Mouse (Mus musculus) lung, postnatal 10 days (tissue): ENCODE results near the gene Cxcr6.

Experiments used
- DNase-seq: peaks from one replicate; pipeline ENCODE4 v3.0.0; 2021

Cxcr6 gene

DNA sequence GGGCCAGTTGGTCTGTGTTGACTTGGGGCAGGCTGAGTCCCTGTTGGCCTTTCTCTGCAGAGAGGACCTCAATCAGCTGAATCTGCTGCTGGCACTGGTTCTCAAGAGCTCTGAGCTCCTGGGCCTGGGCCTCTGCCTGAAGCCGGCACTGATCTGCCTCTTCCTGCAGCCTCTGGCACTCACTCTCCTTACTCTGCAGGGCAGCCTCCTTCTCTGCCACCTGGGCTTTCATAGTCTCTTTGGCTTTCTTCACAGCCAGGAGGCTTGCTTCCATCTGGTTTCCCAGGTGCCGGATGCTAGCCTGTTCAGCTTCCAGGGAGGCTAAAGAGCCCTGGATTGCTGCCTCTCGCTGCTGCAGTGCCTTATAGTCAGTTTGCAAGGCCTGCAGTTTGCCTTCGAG lies 22.6 kb downstream of the Cxcr6 start:
- no peak for DNase-seq

- DNase-seq, result no peak
Observed at GRCm38 (mm10) chr9:123835851-123836250, 29.6 kb downstream of the Cxcr6 start.

DNA sequence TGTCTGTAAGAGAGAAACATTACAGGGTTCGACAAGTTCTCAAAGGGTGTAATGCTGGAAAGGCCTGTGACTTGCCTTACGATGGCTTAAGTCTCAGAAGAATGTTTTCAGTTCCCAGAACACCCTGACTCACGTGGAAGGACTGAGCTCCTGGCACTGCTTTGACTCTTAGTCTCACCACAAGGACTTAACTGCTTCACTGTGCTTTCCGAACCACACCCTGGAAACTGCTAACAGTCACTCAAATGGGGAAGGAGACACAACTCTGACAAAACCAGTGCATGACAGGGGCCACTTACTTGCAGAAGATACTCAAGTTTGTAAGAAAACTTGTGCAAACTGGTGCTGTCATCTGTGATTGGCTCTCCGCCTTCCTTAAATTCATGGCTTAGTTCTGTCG lies 34.0 kb downstream of the Cxcr6 start:
- no peak for DNase-seq

DNA sequence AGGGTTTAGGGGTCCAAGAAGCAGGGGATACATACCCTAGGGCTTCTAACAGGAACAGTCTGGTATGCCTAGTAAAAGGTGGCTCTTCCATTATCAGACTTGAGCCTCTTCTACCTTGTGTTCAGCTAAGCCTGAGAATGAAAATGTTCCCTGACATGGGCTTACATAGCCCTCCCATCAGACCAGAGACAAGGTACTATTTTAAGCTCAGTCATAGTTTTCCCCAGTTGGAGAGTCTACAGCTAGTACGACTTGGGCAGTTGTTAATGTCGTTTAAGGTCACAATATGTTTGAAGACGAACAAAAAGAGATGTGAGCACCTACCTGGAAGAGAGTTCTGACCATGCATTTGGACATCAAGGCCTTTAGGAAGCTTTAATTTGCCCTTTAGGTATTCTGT lies 38.2 kb downstream of the Cxcr6 start:
- no peak for DNase-seq

DNA sequence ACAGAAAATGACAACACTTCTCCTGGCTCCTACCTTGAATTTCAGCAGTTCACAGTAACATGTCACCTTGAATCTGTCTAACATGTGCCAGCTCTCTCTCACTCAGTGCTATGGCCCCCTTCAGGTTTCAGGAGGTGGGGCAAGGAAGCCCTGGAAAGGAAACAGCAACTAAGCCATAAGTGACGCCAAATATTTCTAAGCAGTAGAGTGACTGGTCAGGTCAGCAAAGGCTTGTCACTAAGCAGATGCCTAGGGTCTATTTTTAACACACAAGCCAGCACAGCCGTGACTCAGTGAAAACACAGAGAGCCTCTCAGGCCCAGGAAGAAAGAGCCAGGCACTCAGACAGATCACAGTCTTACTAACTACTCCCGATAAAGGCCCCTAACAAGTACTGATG lies 38.8 kb downstream of the Cxcr6 start:
- peak; percentile 49 for DNase-seq

DNA sequence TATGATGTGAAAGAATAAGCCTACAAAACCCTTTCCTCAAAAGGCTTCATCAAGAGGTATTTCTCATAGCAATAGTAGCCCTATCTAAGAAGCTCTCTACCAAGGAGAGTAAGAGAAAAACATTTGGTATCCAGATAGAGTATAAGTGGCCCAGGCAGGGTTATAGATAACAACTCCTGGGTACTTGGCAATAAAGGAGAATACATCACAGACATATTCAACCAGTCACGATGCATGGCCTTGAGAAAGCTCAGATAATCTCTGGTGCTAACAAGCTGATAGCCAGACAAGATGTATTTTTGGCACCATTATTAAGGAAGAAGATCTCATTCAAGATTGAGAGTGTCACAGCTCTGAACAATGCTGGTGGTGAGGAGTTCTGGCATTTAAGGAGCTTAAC lies 40.2 kb downstream of the Cxcr6 start:
- no peak for DNase-seq

- DNase-seq, result no peak
Observed at GRCm38 (mm10) chr9:123849976-123850695, 43.9 kb downstream of the Cxcr6 start.

DNA sequence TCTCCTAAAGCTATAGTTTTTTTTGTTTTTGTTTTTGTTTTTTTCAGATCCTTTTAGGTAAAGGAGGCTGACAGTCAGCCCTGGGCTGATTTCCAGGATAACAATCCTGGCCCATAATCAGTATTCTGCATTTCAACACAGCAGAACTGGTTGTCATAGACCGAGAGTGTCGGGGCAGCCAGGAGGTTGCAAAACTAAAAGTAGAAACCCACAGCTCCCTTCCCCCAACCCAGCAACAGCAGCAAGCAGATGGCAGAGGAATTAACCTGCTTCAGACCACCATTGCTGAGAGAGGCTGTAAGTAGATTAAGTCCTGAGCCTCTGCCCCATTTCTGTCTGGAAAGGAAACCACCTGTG lies 44.4 kb downstream of the Cxcr6 start:
- peak; percentile 71 for DNase-seq

GRCm38 (mm10) chr9:123851062-123851712 lies 44.9 kb downstream of the Cxcr6 start:
- peak; percentile 77 for DNase-seq

GRCm38 (mm10) chr9:123851713-123852448 lies 45.6 kb downstream of the Cxcr6 start, which contains the start of gene Fyco1:
Gene Fyco1 (minus strand): TSS chr9:123851899.
- DNase-seq, result peak; percentile 97

DNA sequence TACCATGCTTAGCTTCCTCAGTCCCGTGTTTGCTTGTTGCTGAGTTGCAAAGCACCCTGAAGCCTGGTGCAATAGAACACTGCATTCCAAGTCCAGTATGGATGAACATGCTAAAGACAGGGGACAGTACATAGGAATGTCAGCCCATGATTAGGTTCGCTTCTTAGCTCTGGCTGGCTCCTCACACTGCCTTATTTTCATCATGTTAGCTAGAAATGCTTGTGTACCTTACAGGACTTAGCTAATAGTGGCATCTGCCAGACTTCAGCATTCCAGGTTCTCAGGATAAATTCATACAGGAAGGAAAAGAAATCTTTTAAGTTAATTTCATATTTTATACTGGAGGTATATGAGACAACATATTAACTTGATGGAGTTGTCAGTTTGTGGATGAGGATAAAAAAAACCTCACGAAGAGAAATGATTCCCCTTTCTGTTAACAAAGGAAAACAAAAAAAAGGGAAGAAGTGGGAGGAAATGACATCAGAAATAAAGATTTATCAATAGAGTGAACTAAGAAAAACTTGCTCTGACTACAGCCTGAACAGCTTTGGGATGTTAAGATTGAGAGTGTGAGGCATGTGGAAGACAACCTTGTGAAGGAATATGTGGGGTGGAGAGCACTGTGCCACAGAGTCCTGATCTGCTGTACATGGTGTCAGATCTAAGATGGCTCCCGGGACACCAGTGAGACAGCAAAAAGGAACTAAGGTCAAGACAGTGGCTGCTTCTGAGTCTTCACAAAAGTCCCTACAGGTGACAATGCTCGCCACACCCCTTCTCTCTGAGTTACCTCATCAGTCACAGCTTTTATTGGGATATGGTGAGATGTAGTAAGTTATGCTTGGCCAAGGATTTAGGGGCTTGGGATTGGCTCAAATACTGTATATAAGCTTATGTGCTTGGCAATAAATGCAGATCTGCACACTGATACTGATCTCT lies 46.4 kb downstream of the Cxcr6 start:
- no peak for DNase-seq

- DNase-seq, result no peak
Observed at GRCm38 (mm10) chr9:123856836-123857235, 50.6 kb downstream of the Cxcr6 start.
